Mouse (Mus musculus): ENCODE measurements around the gene C77080. TPM values are rescaled to one million over a fixed set of nuclear protein-coding genes. Genes with fewer than 3 reads are reported as not detected.

C77080 gene
- polyA plus RNA-seq, 1 experiment from 2014 or later = 5.8 TPM

DNA sequence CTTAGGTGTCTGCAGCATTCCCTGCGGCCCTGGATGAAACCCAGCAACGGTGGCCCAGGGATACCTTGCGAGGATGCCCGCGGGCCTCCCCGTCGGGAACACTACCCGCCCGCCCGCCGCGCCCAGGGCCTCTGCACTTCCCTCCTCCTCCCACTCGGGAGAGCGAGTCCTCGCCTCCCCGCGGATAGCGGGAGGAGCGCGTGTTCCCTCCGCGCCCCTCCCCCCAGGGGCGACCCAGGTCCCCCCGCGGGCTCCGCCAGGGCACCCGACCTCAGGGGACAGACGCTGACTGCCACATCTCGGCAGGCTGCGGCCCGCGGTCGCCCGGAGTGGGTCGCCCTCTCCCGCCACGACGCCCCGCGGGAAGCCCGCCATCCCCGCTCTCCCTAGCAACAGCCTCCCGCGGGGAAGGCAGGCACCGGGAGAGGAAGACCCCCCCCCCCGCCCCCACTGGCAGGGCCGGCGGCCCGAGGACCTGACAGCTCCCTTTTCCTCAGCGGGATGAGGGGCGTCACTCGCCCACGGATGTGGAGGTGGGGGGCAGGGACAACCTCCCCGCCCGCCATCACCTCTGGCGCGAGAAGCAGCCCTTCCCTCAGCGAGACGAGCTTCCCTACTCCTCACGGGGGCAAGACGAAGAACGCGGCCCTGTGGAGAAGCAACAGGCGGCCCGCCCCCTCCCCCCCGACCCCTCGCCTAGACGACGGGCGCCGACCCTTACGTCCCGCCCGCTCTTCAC is 72.2 kb downstream of the C77080 start:
- DNase-seq (ENCODE audit: low spot score) (peak; percentile 38), ATAC-seq (ENCODE audit: low FRiP score) (peak; percentile 47)
- 1% methylated on average over 54 of the region's 74 CpGs for WGBS
- H3K9ac ChIP-seq = peak overlapping the region; percentile 79
- peak overlapping the region; percentile 83 for H3K4me3 ChIP-seq (replicated peaks; ENCODE audit: low read length)
- H3K9me3 ChIP-seq (ENCODE audit: control insufficient read depth, low read length) = no peaks in the 10 kb centered on the region
- no peaks in the 10 kb centered on the region; the same call in 1 of the 2 replicates for H3K36me3 ChIP-seq (replicated peaks; ENCODE audit: control insufficient read depth, insufficient read depth)
- H3K4me2 ChIP-seq (replicated peaks) = peak overlapping the region; percentile 72
- peaks cover 23% of the 10 kb centered on the region for H3K4me1 ChIP-seq (replicated peaks; ENCODE audit: control insufficient read depth, insufficient read depth, low read length)
- peak overlapping the region; percentile 78 for H3K27ac ChIP-seq
- no peaks in the 10 kb centered on the region for H3K27me3 ChIP-seq (ENCODE audit: control insufficient read depth, insufficient read depth, low read length)

DNA sequence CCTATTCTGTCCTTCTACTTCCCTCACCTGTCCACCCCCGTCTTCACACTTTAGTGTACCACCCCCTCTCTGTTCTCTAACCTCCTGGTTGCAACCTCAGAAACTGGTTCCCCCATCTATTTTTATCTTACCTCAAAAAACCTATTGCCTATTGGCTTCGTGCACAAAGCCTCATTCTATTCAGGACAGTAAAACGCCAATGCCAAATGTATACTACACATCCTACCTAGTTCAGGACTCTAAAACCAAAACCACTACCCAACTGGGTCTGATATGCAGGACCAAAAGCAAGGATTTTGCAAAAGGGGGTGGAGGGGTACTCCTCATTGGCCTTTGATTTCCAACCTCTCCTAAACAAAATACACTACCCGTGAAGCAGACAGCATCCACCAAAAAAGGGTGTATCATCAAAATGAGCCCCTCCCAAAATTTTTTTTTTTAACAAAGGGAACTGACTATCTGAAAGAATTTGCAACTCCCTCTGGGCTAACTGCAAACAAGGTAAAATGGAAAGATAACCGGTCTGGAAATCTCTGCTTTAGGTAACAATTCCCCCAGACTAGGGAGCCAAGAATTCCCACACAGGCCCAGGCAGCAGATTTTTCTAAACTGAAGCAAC is 73.1 kb downstream of the C77080 start:
- peak overlapping the region; percentile 79 for H3K9ac ChIP-seq
- H3K4me2 ChIP-seq (replicated peaks) = peak overlapping the region; percentile 72
- no peak for DNase-seq (ENCODE audit: low spot score)
- no peak for ATAC-seq (ENCODE audit: low FRiP score)
- WGBS = 45% methylated on average over 5 of the region's 5 CpGs
- H3K36me3 ChIP-seq (replicated peaks; ENCODE audit: control insufficient read depth, insufficient read depth) = peaks cover 4% of the 10 kb centered on the region
- H3K9me3 ChIP-seq (ENCODE audit: control insufficient read depth, low read length) = no peaks in the 10 kb centered on the region
- peak overlapping the region; percentile 83 for H3K4me3 ChIP-seq (replicated peaks; ENCODE audit: low read length)
- peaks cover 23% of the 10 kb centered on the region for H3K4me1 ChIP-seq (replicated peaks; ENCODE audit: control insufficient read depth, insufficient read depth, low read length)
- H3K27ac ChIP-seq = no peak overlapping the region
- H3K27me3 ChIP-seq (ENCODE audit: control insufficient read depth, insufficient read depth, low read length) = no peaks in the 10 kb centered on the region

DNA sequence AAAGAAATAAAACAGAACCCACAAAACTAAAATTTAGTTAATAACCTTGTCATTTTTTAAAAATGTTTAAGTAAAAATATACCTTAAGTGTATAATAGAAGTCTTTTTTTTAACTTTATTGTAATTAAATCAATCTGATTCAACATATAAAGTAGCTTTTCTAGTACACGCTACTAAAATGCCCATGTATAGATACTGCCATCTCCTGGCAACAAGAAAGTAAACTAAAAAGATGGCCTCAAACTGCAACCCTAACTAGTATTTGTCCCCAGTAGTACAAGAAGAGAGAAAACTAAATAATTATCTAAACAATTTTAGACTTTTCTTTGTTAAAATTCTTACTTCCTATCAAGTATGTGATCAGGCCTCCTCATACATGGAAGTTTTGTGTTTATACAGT is 81.6 kb downstream of the C77080 start:
- H3K27me3 ChIP-seq (ENCODE audit: control insufficient read depth, insufficient read depth, low read length) = no peaks in the 10 kb centered on the region
- 41% methylated on average over 1 of the region's 1 CpGs for WGBS
- no peaks in the 10 kb centered on the region for H3K4me1 ChIP-seq (replicated peaks; ENCODE audit: control insufficient read depth, insufficient read depth, low read length)
- no peak overlapping the region for H3K27ac ChIP-seq
- DNase-seq (ENCODE audit: low spot score) (peak; percentile 44), ATAC-seq (ENCODE audit: low FRiP score) (no peak)
- H3K9ac ChIP-seq = no peak overlapping the region
- peaks cover 72% of the 10 kb centered on the region for H3K36me3 ChIP-seq (replicated peaks; ENCODE audit: control insufficient read depth, insufficient read depth)
- H3K4me2 ChIP-seq (replicated peaks) = no peak overlapping the region
- H3K4me3 ChIP-seq (replicated peaks; ENCODE audit: low read length) = no peak overlapping the region
- H3K9me3 ChIP-seq (ENCODE audit: control insufficient read depth, low read length) = no peaks in the 10 kb centered on the region

DNA sequence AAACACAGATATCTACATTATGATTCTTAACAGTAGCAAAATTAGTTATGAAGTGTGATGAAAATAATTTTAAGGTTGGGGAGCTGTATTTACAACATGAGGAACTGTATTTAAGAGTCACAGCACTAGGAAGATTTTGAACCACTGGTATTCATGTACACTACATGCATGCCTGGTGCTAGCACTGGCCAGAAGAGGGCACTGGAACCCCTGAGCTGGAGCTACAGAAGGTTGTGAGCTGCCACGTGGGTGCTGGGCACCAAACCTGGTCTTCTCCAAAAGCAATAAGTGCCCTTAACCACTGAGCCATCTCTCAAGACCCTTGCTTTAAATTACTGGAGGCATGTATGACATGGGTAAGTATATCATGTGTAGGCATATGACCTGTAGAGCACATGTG is 88.7 kb downstream of the C77080 start:
- H3K36me3 ChIP-seq (replicated peaks; ENCODE audit: control insufficient read depth, insufficient read depth) = peaks cover 63% of the 10 kb centered on the region
- 62% methylated on average over 1 of the region's 1 CpGs for WGBS

More for the DNA sequence above, 88.7 kb downstream of the C77080 start:
- no peak for DNase-seq (ENCODE audit: low spot score)
- Histone ChIP-seq H3K4me2 (replicated peaks) (no peak overlapping the region), H3K27me3 (ENCODE audit: control insufficient read depth, insufficient read depth, low read length) (no peaks in the 10 kb centered on the region), H3K9me3 (ENCODE audit: control insufficient read depth, low read length) (no peaks in the 10 kb centered on the region), H3K9ac (no peak overlapping the region), H3K4me1 (replicated peaks; ENCODE audit: control insufficient read depth, insufficient read depth, low read length) (no peaks in the 10 kb centered on the region), H3K27ac (no peak overlapping the region), H3K4me3 (replicated peaks; ENCODE audit: low read length) (no peak overlapping the region)
- ATAC-seq (ENCODE audit: low FRiP score) = no peak

Small RNAs within 50 kb of the gene (microRNA-seq; reads per million reads assigned to microRNA genes)
- gene Gm22994 = not detected

Other genes with a start within 250 kb of the C77080 start
- 35.5 and 41.1 TPM in 2 replicates for gene Rnf19b, start 203.1 kb downstream of the C77080 start, polyA plus RNA-seq (2014; fragmentation: Nextera tagmentation; extraction: Ambion mirVana)
- gene Tmem54, start 155.9 kb downstream of the C77080 start, polyA plus RNA-seq (2014; fragmentation: Nextera tagmentation; extraction: Ambion mirVana) = 0.33 TPM in 1 of 2 replicates, not detected in the other
- 56.2 and 68.7 TPM in 2 replicates for gene Hpca, start 139.4 kb downstream of the C77080 start, polyA plus RNA-seq (2014; fragmentation: Nextera tagmentation; extraction: Ambion mirVana)
- gene Fndc5, start 124.4 kb downstream of the C77080 start, polyA plus RNA-seq (2014; fragmentation: Nextera tagmentation; extraction: Ambion mirVana) = 14.5 and 15.4 TPM in 2 replicates
- 17.3 and 19.3 TPM in 2 replicates for gene S100pbp, start 71.7 kb downstream of the C77080 start, polyA plus RNA-seq (2014; fragmentation: Nextera tagmentation; extraction: Ambion mirVana)
- 111 and 118 TPM in 2 replicates for gene Yars, start 71.6 kb downstream of the C77080 start, polyA plus RNA-seq (2014; fragmentation: Nextera tagmentation; extraction: Ambion mirVana)
- gene Sync, start 26.2 kb upstream of the C77080 start, polyA plus RNA-seq (2014; fragmentation: Nextera tagmentation; extraction: Ambion mirVana) = 1.2 and 2.2 TPM in 2 replicates
- gene Rbbp4, start 74.0 kb upstream of the C77080 start, polyA plus RNA-seq (2014; fragmentation: Nextera tagmentation; extraction: Ambion mirVana) = 251 and 261 TPM in 2 replicates
- gene Zbtb8os, start 74.3 kb upstream of the C77080 start, polyA plus RNA-seq (2014; fragmentation: Nextera tagmentation; extraction: Ambion mirVana) = 17.7 and 23.7 TPM in 2 replicates
- gene Zbtb8a, start 116.7 kb upstream of the C77080 start, polyA plus RNA-seq (2014; fragmentation: Nextera tagmentation; extraction: Ambion mirVana) = 11.4 and 14.6 TPM in 2 replicates
- 15.0 and 17.6 TPM in 2 replicates for gene Zbtb8b, start 179.4 kb upstream of the C77080 start, polyA plus RNA-seq (2014; fragmentation: Nextera tagmentation; extraction: Ambion mirVana)
- 29.5 and 33.8 TPM in 2 replicates for gene Bsdc1, start 200.2 kb upstream of the C77080 start, polyA plus RNA-seq (2014; fragmentation: Nextera tagmentation; extraction: Ambion mirVana)
- gene Tssk3, start 229.6 kb upstream of the C77080 start, polyA plus RNA-seq (2014; fragmentation: Nextera tagmentation; extraction: Ambion mirVana) = 0.16 and 0.46 TPM in 2 replicates
- 0.55 and 0.78 TPM in 2 replicates for gene Fam229a, start 229.8 kb upstream of the C77080 start, polyA plus RNA-seq (2014; fragmentation: Nextera tagmentation; extraction: Ambion mirVana)

Data from hindbrain, embryonic 14.5 days (tissue).